Mouse (Mus musculus) forelimb bud, embryonic 11.5 days (tissue): ENCODE data around the gene Slc35e3.

Experiments used
- DNase-seq: peaks from one replicate; pipeline ENCODE4 v3.0.0-alpha.2; 2012; ENCODE audit warnings: low read depth, low spot score

Slc35e3 gene

DNA sequence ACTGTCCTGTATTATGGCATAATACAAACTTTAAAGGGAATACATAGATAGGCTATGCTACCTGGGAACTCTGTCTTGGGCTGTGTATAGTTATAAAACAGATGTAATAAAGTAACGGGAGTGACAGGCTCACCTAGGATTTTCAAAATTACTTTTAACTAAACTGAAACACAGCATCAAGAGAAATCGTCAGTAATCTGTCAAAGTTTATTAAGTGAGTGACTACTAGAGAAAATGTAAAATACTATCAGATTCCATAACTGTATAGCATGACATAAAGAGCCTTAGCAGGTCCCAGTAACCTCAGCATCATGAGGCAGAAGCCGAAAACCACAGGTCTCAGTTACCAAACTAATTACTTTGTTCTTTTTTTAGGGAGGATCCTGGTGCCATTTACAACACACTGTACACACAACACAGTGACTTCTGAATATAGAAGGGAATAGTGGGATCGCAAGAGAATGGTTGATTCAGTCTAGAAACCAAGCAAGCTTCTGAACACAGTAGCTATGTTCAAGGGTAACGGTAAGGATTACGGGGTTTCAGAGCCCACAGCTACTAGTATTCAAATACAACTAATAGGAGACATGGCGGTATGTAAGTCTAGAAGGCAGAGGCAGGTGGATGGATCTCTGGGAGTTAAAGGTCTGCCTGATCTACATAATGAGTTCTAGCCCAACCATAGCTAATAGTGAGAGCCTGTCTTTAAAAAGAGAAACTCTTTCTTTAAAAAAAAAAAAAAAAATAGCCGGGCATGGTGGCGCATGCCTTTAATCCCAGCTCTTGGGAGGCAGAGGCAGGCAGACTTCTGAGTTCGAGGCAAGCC lies 47.6 kb downstream of the Slc35e3 start:
- no peak for DNase-seq

DNA sequence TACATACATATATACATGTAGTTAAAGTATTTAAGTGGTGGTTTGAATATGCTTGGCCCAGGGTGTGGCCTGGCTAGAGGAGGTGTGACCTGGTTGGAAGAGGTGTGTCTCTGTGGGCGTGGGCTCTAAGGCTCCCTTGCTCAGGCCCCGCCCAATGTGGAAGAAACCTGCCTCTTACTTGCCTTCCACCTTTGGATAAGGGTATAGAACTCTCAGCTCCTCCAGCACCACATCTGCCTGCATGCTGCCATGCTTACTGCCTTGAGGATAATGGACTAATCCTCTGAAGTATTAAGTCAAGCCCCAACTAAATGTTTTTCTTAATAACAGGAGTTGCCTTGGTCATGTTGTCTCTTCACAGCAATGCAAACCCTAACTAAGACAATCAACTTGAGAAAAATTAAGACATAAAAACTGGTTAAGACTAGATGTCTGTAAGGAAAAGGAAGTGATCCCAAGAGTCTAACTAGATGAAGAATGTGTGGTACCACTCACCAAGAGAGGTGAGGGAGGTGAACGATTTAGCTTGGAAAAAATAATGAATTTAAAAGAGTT lies 48.5 kb downstream of the Slc35e3 start:
- no peak for DNase-seq

DNA sequence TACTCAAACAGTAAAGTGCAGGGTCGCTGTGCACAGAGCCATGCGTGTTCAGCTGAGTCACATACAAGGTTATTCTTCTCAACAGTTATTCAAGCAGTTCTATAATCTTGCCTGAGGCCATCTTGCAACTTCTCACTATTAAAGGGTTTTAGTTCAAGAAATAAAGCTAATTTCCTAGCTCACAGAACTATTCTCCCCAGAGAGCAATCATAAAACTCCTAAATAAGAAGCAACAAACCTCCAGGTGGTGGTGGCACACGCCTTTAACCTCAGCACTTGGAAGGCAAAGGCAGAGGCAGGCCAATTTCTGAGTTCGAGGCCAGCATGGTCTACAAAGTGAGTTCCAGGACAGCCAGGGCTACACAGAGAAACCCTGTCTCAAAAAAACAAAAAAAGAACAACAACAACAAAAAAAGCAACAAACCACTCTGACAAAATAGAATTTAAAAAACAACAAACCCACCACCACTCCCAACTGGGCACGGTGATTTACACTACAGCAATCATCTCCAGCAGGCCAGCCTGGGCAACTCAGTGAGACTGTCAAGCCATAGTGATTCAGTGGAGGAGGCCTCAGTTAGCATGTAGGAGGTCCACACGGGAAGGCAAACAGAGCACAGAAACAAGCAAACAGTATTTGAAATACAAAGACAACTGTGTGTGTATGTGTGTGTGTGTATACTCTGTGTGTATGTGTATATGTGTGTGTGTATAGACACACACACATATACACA lies 49.2 kb downstream of the Slc35e3 start:
- DNase-seq: no peak

DNA sequence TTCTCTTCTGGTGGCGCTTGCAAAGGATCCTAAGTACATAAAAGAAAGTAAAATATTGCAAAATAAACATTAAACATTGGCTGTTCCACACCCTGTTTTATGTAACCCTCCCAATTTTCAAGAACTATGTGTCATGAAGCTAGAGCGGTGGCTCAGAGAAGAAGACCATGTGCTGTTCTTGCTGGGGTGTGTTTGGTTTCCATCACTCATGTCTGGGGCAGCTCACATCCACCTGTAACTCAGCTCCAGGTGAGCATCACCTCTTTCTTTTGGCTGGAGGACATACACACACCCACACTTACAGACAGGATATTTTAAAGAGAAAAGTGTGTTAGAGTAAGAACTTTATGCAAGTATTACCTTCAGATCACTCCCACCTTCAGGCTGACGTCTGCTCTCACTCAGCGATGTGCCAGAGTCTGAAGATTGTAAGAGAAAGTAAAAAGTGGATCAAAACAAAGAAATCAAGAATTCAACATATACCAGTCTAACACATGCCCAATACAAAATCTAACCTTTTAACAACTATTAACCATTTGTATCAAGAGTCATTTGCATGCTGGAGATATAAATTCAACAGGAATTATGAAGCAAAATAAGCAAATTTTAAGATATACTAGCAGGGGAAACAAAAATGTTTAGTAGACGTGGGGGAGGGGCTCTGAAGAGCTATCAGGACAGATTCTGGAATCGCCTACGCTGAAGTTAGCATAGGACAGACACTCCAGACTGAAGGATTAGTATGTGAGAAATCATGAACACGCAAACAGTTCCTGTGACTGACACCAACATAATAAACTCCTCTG lies 49.9 kb downstream of the Slc35e3 start:
- DNase-seq: no peak

DNA sequence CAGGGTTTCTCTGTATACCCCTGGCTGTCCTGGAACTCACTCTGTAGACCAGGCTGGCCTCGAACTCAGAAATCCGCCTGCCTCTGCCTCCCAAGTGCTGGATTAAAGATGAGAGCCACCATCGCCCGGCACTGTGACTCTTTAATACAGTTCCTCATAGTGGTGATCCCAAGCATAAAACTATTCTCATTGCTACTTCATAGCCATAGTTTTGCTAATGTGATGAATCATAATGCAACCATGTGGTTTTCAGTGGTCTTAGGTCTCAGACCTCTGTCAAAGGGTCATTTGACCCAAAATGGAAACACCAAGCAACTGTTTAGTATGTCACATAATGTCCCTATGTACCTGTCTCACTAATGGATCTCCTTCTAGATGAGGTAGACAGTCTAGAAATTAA lies 50.6 kb downstream of the Slc35e3 start:
- no peak for DNase-seq

DNA sequence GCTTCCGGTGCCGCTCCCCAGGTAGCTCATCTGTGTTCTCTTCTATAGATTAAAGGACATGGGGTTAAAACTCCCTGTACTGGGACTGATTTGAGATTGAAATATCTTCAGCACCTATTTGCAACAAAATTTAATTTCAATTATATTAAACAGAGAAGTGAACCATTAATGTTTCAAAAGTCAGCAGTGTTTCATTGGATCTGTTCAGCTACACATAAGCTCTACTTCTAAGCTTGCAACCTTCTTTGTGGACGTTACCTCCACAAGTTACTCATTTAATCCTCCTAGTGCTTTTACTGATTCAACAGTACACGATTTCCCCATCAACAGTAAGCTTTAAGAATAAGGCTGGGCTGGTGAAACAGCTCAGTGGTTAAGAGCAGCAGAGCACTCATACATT lies 51.1 kb downstream of the Slc35e3 start:
- DNase-seq: no peak

DNA sequence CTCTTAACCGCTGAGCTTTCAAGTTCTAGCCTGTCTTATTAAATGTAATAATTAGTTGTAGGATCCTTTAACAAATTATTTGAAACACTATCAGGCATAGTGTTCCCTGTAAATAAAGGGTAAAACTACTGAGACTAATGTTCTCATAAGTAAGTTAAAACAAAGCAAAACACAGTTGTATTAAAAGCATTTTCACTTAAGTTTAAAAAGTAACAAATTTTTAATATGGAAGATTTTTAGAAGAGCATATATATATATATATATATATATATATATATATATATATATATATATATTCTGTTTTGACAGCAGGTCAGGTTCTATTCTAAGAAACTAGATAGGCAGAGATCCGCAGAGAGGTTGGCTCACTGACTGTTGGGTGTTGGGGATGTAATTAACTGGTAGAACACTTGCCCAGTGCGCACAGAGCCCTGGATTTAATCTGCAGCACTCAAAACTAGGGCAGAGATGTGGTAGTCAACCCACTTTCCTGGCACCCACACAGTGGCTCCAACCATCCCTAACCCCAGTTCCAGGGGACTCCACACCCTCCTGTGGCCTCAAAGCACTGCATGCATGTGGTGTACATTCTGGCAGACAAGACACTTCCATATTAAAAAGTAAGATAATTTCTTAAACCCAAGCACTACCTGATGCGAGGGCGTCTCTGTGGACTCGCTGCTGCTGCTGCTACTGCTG lies 51.8 kb downstream of the Slc35e3 start:
- DNase-seq: no peak

DNA sequence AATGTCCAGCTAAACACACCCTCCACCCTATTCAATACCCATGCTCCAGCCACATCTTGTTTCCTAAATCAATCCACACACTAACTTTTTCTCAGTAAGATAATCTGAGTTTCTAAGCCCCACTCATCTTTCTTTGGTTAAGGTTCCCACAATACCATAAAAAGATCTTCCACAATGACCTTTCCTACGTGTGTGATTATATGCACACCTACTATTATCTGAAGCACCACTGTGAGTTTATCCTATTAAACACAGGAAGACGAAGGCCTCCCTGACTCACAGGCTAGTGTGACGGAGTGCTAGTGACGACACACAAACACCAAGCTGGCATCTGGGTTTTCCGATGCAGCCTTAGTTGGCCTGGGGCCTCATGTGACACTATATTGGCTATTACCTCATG lies 53.2 kb downstream of the Slc35e3 start:
- DNase-seq: no peak

DNA sequence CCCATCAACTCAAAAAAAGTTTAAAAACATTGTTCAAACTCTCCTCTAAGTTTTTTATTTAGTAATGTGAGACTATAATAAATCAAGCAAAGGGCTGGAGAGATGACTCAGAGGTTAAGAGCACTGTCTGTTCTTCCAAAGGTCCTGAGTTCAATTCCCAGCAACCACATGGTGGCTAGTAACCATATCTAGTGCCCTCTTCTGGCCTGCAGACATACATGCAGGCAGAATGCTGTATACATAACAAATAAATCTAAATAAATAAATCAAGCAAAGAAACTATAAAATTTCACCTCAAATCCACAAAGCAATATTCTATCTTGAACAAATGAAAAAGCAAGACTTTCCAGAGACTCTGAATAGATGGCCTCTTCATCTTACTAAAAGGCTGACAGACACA lies 54.0 kb downstream of the Slc35e3 start:
- DNase-seq: no peak

DNA sequence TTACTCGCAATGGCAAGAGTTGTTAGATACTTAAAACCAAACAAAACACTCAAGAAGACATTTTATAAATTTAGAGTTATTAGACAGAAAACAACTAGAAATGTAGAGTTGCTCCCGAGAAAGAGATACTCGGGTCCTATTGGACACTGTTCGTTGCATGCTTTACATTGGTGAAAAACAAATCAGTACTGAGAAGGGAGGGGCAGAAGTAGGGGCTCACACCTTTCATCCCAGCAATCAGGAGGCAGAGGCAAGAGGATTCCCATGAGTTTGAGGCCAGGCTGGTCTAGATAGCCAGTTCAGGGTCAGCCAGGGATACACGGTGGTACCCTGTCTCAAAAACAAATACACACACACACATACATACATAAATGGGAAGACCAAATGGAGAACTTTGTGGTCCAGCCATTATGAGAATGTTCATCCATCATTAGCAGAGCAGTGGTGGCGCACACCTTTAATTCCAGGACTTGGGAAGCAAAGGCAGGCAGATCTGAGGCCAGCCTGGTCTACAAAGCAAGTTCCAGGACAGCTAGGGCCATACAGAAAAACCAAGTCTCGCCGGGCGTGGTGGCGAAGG lies 54.7 kb downstream of the Slc35e3 start:
- DNase-seq: no peak

DNA sequence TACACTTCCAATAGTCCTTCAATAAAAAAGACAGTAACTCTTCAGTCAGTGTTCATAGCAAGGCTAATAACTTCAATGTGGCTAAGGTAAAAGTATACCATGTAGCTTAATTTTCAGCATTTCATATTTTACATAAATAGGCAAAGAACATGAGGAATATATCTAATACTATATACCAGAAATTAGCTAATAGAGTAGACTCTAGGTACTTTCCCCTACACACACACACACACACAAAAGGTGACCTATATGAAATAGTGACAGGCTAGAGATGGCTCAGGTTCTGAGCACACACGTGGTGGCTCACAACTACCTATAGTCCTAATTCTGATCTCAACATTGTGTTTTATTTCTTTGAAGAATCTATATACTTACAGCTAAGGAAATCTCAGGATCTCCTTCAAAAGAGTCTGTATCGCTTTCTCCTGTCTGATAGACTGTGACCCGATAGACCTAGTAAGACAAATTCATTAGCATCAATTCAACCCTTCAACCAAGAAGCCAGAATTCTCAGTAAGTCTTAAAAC lies 55.3 kb downstream of the Slc35e3 start:
- DNase-seq: no peak

DNA sequence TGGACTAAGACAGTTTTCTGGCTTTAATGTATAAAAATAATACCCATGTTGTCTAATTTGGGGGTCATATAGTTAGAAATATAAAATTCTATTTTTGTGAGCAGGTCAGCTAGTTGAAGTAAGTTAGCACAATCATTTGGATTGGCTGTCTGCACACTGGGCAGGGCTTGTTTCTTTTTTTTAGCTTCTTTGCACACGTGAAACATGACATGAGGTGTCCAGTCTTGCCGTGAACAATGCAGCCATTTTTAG lies 56.1 kb downstream of the Slc35e3 start:
- DNase-seq: no peak

DNA sequence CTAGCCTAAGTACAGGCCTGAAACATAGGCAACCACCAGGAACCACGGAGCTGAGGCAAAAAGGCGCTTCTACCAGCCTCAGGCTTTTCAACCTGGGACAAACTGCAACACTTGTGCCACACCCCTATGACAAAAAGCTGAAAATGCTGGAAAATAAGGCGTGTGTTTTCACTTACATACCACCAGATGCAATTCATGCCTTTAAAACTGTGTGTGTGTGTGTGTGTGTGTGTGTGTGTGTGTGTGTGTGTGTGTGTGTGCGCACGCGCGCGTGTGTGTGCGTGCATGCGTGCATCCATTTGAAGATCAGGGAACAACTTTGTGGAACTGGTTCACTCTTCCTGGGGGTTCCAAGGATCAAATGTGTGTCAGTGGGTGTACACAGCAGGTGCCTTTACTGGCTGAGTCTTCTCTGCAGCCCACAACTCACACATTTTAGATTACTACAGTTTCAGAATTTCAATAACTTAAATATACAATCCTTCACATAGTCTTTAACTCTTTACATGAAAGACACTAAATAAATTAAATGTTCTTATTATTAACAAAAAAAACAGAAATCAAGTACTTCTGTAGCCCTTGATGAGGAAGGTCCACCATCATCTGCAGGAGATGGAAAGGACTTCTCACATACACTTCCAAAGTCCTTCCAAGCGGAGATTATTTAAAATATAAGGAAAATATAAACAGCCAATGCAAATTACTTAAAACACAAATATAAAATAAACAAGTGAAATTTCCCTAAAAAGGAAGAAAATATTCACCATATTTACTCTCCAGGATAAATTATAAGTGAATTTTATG lies 56.7 kb downstream of the Slc35e3 start:
- DNase-seq: no peak

DNA sequence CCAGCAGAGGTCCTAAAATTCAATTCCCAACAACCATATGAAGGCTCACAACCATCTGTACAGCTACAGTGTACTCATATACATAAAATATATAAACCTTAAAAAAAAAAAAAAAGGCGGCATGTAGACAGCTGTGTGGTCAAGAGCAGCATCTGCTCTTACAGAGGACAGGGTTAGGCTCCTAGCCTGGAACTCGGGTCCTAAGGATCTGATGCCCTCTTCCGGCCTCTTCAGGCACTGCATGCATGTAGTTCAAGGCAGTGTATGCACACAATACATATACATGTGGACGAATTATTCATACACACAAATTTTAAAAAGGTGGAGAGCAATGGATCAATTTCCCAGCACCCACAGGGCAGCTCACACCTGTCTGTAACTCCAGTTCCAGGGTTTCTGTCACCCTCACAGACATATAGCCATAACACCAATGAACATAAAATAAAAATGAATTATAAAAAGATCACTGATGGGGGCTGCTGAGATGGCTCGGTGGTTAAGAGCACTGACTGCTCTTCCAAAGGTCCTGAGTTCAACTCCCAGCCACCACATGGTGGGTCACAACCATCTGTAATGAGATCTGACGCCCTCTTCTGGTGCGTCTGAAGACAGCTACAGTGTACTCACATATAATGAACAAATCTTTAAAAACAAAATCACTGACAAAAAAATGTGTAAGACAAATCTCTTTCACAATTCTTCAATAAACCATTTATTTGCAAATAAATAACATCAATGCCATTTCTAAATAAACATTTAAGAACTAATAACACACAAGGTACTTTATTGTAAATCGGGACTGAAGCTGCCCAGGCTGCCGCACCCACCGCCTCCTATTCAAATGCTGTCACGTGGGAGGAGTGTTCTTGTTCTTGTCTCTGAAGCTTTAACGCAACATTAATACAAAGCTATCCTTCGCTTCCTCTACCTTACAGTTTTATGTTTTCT lies 57.7 kb downstream of the Slc35e3 start:
- no peak for DNase-seq

DNA sequence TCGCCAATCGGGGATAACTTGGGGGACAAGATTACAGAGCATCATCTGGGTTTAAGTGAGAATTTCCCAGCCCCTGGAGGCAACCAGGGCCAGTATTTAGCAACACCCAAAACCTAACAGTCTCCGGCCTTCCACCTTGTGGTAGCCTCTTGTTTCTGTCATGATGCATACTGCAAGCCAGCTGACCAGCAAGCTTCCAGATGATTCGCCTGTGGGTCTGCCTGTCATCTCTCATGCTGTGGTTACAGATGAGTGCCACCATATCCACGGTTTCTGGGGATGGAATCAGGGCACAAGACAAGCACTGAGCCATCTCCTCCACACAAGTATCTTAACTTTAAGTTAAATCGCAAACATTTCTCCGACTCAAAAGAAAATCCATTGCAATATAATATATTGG lies 58.6 kb downstream of the Slc35e3 start:
- DNase-seq: no peak

DNA sequence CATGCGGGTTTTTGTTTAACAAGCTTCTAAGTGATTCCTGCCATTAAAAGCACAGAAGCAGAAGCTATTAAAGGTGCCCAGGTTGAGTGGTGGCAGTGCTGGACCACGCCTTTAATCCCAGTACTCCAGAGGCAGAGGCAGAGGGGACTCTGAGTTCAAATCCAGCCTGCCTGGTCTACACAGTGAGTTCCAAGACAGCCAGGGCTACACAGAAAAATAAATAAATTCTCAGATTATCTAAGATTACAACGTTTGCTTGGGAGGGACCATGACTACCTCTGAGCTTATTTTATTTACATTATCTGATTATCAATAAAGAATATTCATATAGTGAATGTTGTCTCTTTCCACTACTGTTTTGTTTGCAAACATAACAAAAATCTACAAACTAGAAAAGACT lies 59.1 kb downstream of the Slc35e3 start:
- no peak for DNase-seq

DNA sequence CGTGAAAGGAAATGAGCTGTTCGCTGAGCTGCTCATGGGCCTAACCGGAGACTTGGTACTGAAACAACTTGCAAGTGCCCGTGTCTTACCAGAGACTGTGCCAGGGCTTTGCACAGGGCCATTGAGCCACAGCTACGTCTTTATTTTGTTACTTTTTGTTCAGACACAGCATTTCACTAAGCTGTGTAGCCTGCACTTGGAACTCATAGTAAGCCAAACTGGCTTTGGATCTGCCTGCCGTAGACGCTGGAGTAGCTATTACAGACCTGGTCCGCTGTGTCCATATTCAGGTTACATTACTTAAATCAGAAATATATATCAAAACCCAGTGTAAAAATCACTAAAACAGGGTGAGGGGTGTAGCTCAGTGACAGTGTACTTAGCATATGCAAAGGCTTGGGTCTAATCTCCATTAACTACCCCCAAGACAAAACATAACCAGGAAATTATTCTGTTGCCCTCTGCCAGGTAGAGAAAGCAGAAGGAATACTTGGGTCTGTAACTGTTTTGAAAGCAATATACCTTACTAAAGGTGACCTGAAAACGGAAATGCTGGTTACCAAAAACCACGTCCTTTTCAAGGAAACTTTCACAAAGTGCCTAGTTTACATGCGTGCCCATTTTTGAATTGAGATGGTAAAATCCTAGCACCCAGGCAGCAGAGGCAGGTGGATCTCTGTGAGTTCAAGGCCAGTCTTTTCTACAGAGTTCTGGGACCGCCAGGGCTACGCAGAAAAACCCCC lies 60.1 kb downstream of the Slc35e3 start:
- DNase-seq: no peak

DNA sequence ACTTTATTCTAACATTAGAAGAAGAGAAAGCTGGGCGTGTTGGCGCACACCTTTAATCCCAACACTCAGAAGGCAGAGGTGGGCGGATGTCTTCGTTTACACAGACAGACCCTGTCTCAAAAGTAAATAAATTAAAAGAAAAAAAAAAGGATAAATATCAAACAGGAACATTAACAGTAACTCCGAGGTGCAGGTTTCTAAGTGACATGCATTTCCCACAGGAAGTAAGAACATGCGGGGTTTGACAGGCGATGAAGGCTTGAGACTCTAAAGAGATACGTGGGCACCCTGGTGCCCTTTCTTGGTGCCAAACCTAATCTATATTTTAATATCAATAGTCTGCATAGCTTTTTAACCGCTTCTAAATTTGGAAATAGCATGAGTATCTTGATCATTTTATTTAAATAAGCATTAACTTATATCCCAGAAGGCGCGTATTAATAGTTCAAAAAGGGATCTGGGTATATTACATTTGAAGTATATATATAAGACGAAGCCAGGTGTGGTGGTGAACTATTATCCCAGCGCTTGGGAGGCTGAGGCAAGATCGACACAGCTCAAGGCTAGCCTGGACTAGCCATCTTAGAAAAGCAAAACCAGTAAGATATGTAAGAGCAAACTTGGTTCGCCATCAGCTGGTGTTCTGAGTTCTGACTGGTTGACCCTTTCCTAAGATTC lies 60.9 kb downstream of the Slc35e3 start:
- DNase-seq: no peak
